Mouse (Mus musculus): Measurements from ENCODE around the gene Rbms1. TPM values are rescaled to one million over a fixed set of nuclear protein-coding genes. Genes with fewer than 3 reads are reported as not detected.

Gene Rbms1
- polyA plus RNA-seq, 1 experiment from 2014 or later = 39.5 TPM

DNA sequence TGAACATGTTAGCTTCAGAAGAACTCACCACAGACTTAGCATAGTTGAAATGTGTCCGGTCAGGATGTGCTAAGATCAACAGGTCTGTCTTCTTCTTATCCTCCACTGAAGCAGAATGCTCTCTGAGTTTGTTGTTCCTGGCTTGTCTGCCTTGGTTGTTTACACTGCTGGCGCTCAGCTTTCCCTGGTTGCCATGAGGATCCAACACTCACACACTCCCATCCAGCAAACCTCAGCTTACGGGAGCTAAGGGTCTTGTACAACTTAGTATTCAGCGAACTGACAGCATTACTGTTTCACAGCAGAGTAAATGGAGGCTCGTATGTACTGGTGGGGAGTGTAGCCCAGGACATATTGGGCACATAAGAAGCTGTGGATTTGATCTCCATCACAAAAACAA is 37.9 kb downstream of the Rbms1 start:
- Histone ChIP-seq H3K4me2 (ENCODE audit: low read depth, low read length, severe bottlenecking) (no peak overlapping the region), H3K4me3 (ENCODE audit: low read depth, low read length) (no peak overlapping the region), H3K9me3 (ENCODE audit: control insufficient read depth, low read length) (no peaks in the 10 kb centered on the region), H3K4me1 (replicated peaks; ENCODE audit: control insufficient read depth, insufficient read depth, low read length) (no peaks in the 10 kb centered on the region), H3K27me3 (ENCODE audit: control insufficient read depth, insufficient read depth, low read length) (no peaks in the 10 kb centered on the region), H3K27ac (ENCODE audit: low read depth, low read length) (no peak overlapping the region), H3K36me3 (ENCODE audit: control insufficient read depth, insufficient read depth, low read length) (no peaks in the 10 kb centered on the region), H3K9ac (ENCODE audit: low read length) (no peak overlapping the region)
- no peak for DNase-seq (ENCODE audit: low spot score)
- ATAC-seq (replicated peaks; ENCODE audit: low FRiP score) = no peak
- 84% methylated on average over 5 of the region's 5 CpGs for WGBS

DNA sequence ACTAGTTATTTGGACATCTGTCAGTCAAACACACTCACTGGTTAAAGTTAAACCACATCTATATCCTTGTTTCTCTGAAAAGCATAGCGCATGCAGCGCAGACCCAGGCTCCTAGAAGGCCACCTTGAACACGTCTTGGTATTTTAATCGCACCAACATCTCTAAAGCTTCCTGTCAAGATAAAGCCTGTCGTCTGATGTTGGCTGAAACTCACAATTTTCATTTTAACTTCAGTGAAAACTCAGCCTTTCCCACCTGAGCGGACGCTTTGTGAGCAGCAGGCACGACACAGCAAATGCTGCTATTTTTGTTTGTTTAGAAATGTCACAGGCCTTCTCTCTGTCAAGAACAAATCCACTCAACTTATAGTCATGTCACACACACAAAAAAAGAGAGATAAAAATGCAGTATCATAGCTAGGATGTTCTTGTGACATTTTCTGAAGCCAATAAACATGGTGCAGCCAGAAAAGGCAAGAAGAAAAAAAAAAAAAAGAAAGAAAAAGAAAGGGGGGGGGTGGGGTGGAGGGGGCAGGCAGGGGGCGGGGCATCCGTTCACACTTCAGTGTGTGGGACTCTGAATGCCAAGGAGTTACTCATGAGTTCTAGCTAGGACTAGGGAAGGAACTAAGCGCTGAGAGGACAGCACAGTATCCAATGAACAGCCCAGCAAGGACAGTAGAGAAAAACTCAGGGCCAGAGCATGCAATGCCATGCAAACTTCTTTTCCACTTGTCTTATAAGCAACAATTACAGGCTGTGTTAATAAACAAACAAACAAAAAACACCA is 39.0 kb downstream of the Rbms1 start:
- Histone ChIP-seq H3K27me3 (ENCODE audit: control insufficient read depth, insufficient read depth, low read length) (no peaks in the 10 kb centered on the region), H3K9me3 (ENCODE audit: control insufficient read depth, low read length) (no peaks in the 10 kb centered on the region), H3K4me1 (replicated peaks; ENCODE audit: control insufficient read depth, insufficient read depth, low read length) (no peaks in the 10 kb centered on the region), H3K9ac (ENCODE audit: low read length) (no peak overlapping the region), H3K4me3 (ENCODE audit: low read depth, low read length) (no peak overlapping the region), H3K4me2 (ENCODE audit: low read depth, low read length, severe bottlenecking) (no peak overlapping the region), H3K27ac (ENCODE audit: low read depth, low read length) (no peak overlapping the region), H3K36me3 (ENCODE audit: control insufficient read depth, insufficient read depth, low read length) (no peaks in the 10 kb centered on the region)
- DNase-seq (ENCODE audit: low spot score) (no peak), ATAC-seq (replicated peaks; ENCODE audit: low FRiP score) (no peak)
- WGBS = 76% methylated on average over 11 of the region's 11 CpGs

DNA sequence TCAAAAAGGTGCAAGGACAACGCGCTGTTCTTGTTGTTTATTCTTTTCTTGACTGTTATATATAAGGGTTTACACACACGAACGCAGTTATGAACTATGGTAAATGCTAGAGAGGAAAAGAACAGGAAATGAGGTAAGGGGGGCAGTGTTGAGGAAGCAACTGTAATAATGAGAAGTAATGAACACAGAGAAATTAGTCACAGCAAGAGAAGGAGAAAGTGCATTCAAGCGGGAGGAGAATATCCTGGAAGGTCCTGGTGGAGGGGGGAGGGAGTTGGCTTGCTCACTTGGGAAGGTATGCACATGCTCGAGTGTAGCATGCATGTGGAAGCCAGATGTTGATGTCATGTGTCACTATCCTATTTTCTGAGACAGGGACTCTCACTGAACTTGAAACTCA is 39.9 kb downstream of the Rbms1 start:
- Histone ChIP-seq H3K9ac (ENCODE audit: low read length) (no peak overlapping the region), H3K27ac (ENCODE audit: low read depth, low read length) (no peak overlapping the region), H3K36me3 (ENCODE audit: control insufficient read depth, insufficient read depth, low read length) (no peaks in the 10 kb centered on the region), H3K27me3 (ENCODE audit: control insufficient read depth, insufficient read depth, low read length) (no peaks in the 10 kb centered on the region), H3K9me3 (ENCODE audit: control insufficient read depth, low read length) (no peaks in the 10 kb centered on the region), H3K4me2 (ENCODE audit: low read depth, low read length, severe bottlenecking) (no peak overlapping the region), H3K4me1 (replicated peaks; ENCODE audit: control insufficient read depth, insufficient read depth, low read length) (no peaks in the 10 kb centered on the region), H3K4me3 (ENCODE audit: low read depth, low read length) (no peak overlapping the region)
- no peak for DNase-seq (ENCODE audit: low spot score)
- ATAC-seq (replicated peaks; ENCODE audit: low FRiP score) = no peak
- WGBS = 89% methylated on average over 6 of the region's 6 CpGs

DNA sequence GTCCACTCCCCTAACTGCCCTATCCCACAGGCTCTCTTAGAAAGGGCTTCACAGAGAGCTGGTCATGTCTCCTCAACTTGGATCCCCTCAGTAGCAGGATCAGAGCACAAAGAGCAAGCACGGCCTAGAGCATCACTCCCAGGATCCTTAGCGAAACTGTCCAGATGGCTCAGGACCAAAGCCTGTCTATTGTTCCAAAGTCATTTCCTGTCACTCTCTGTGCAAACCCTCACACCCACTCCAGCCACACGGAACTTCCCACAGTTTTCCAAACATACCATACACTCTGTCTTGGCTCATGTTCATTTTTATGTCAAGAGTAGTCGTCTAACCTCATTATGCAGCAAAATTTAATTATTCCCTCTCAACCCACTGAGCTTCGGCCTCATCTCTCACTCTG is 40.6 kb downstream of the Rbms1 start:
- no peak overlapping the region for H3K4me2 ChIP-seq (ENCODE audit: low read depth, low read length, severe bottlenecking)
- ATAC-seq (replicated peaks; ENCODE audit: low FRiP score) (no peak), DNase-seq (ENCODE audit: low spot score) (no peak)
- H3K36me3 ChIP-seq (ENCODE audit: control insufficient read depth, insufficient read depth, low read length) = no peaks in the 10 kb centered on the region
- H3K4me1 ChIP-seq (replicated peaks; ENCODE audit: control insufficient read depth, insufficient read depth, low read length) = no peaks in the 10 kb centered on the region
- no peak overlapping the region for H3K9ac ChIP-seq (ENCODE audit: low read length)
- no peaks in the 10 kb centered on the region for H3K27me3 ChIP-seq (ENCODE audit: control insufficient read depth, insufficient read depth, low read length)
- no peaks in the 10 kb centered on the region for H3K9me3 ChIP-seq (ENCODE audit: control insufficient read depth, low read length)
- H3K27ac ChIP-seq (ENCODE audit: low read depth, low read length) = no peak overlapping the region
- 76% methylated on average over 5 of the region's 5 CpGs for WGBS
- H3K4me3 ChIP-seq (ENCODE audit: low read depth, low read length) = no peak overlapping the region

- H3K9ac ChIP-seq (ENCODE audit: low read length) = no peak overlapping the region
- ATAC-seq (replicated peaks; ENCODE audit: low FRiP score) (no peak), DNase-seq (ENCODE audit: low spot score) (no peak)
- H3K4me3 ChIP-seq (ENCODE audit: low read depth, low read length) = no peak overlapping the region
- no peak overlapping the region for H3K27ac ChIP-seq (ENCODE audit: low read depth, low read length)
- no peaks in the 10 kb centered on the region for H3K9me3 ChIP-seq (ENCODE audit: control insufficient read depth, low read length)
- no peaks in the 10 kb centered on the region for H3K36me3 ChIP-seq (ENCODE audit: control insufficient read depth, insufficient read depth, low read length)
- 74% methylated on average over 3 of the region's 3 CpGs for WGBS
- H3K27me3 ChIP-seq (ENCODE audit: control insufficient read depth, insufficient read depth, low read length) = no peaks in the 10 kb centered on the region
- H3K4me2 ChIP-seq (ENCODE audit: low read depth, low read length, severe bottlenecking) = no peak overlapping the region
- H3K4me1 ChIP-seq (replicated peaks; ENCODE audit: control insufficient read depth, insufficient read depth, low read length) = no peaks in the 10 kb centered on the region
These were observed 42.9 kb downstream of the Rbms1 start for GRCm38 (mm10) chr2:60920076-60920475.

- WGBS = 86% methylated on average over 7 of the region's 7 CpGs
- H3K27me3 ChIP-seq (ENCODE audit: control insufficient read depth, insufficient read depth, low read length) = no peaks in the 10 kb centered on the region
These were observed 44.6 kb downstream of the Rbms1 start for GRCm38 (mm10) chr2:60918401-60918800.

GRCm38 (mm10) chr2:60914524-60915280 is 48.3 kb downstream of the Rbms1 start:
- no peak for DNase-seq (ENCODE audit: low spot score)
- Histone ChIP-seq H3K4me1 (replicated peaks; ENCODE audit: control insufficient read depth, insufficient read depth, low read length) (no peaks in the 10 kb centered on the region), H3K27me3 (ENCODE audit: control insufficient read depth, insufficient read depth, low read length) (no peaks in the 10 kb centered on the region), H3K4me2 (ENCODE audit: low read depth, low read length, severe bottlenecking) (no peak overlapping the region), H3K4me3 (ENCODE audit: low read depth, low read length) (no peak overlapping the region), H3K36me3 (ENCODE audit: control insufficient read depth, insufficient read depth, low read length) (no peaks in the 10 kb centered on the region), H3K27ac (ENCODE audit: low read depth, low read length) (no peak overlapping the region), H3K9me3 (ENCODE audit: control insufficient read depth, low read length) (no peaks in the 10 kb centered on the region), H3K9ac (ENCODE audit: low read length) (no peak overlapping the region)
- 80% methylated on average over 7 of the region's 7 CpGs for WGBS
- no peak for ATAC-seq (replicated peaks; ENCODE audit: low FRiP score)

More at GRCm38 (mm10) chr2:60918401-60918800, 44.6 kb downstream of the Rbms1 start:
- no peak overlapping the region for H3K4me3 ChIP-seq (ENCODE audit: low read depth, low read length)
- ATAC-seq (replicated peaks; ENCODE audit: low FRiP score) (no peak), DNase-seq (ENCODE audit: low spot score) (no peak)
- no peaks in the 10 kb centered on the region for H3K4me1 ChIP-seq (replicated peaks; ENCODE audit: control insufficient read depth, insufficient read depth, low read length)
- no peak overlapping the region for H3K9ac ChIP-seq (ENCODE audit: low read length)
- H3K9me3 ChIP-seq (ENCODE audit: control insufficient read depth, low read length) = no peaks in the 10 kb centered on the region
- no peaks in the 10 kb centered on the region for H3K36me3 ChIP-seq (ENCODE audit: control insufficient read depth, insufficient read depth, low read length)
- H3K27ac ChIP-seq (ENCODE audit: low read depth, low read length) = no peak overlapping the region
- H3K4me2 ChIP-seq (ENCODE audit: low read depth, low read length, severe bottlenecking) = no peak overlapping the region

- Histone ChIP-seq H3K27me3 (ENCODE audit: control insufficient read depth, insufficient read depth, low read length) (no peaks in the 10 kb centered on the region), H3K9me3 (ENCODE audit: control insufficient read depth, low read length) (no peaks in the 10 kb centered on the region), H3K9ac (ENCODE audit: low read length) (no peak overlapping the region), H3K4me2 (ENCODE audit: low read depth, low read length, severe bottlenecking) (no peak overlapping the region), H3K36me3 (ENCODE audit: control insufficient read depth, insufficient read depth, low read length) (no peaks in the 10 kb centered on the region), H3K27ac (ENCODE audit: low read depth, low read length) (no peak overlapping the region), H3K4me3 (ENCODE audit: low read depth, low read length) (no peak overlapping the region), H3K4me1 (replicated peaks; ENCODE audit: control insufficient read depth, insufficient read depth, low read length) (no peaks in the 10 kb centered on the region)
- WGBS = 46% methylated on average over 3 of the region's 3 CpGs
- DNase-seq (ENCODE audit: low spot score) (no peak), ATAC-seq (replicated peaks; ENCODE audit: low FRiP score) (no peak)
These were observed 49.7 kb downstream of the Rbms1 start for GRCm38 (mm10) chr2:60913281-60913680.

Measured in forebrain, embryonic 11.5 days (tissue).